In genomic region chr2:101884286-101884685, GRCm38 (mm10) we compare ENCODE assay signal across 16 mouse cellular contexts. TPM values are rescaled to one million over a fixed set of nuclear protein-coding genes. Genes with fewer than 3 reads are reported as not detected.
DNase-seq lines count a peak whose midpoint lies in the region; ATAC-seq and TF ChIP-seq lines count a peak whose summit lies in the region.
"Had no signal": no experiment of that assay in that cellular context is flagged by ENCODE, and none has a peak within 500 bp of the region (broad histone marks: within the 10 kb centered on the region; RNA-seq: fewer than 3 reads in every experiment).

No protein-coding gene starts in this region.

- ATAC-seq in limb, embryonic 14.5 days (ENCODE audit: low FRiP score, low read depth), result no peak
- no peak for ATAC-seq in midbrain, embryonic 13.5 days
- ATAC-seq in forebrain, embryonic 16.5 days, result no peak
- ATAC-seq: intestine, embryonic 16.5 days had no signal

- H3K4me3 ChIP-seq in limb, embryonic 14.5 days (replicated peaks; ENCODE audit: low read length), result no peak overlapping the region
- H3K4me3 ChIP-seq in limb, embryonic 10.5 days, result no peak overlapping the region
- H3K4me3 ChIP-seq in midbrain, embryonic 13.5 days (replicated peaks), result no peak overlapping the region
- no peak overlapping the region for H3K4me3 ChIP-seq in forebrain, embryonic 16.5 days (replicated peaks; ENCODE audit: low read length)
- H3K4me3 ChIP-seq: midbrain, embryonic 12.5 days had no signal

- no peak for TF ChIP-seq POLR2A in limb, embryonic 14.5 days (IDR thresholded peaks at IDR 0.05; ENCODE audit: borderline replicate concordance, extremely low read depth, insufficient read depth, insufficient read length)

- H3K4me1 ChIP-seq in limb, embryonic 14.5 days (ENCODE audit: control insufficient read depth, insufficient read depth, low read length), result peaks cover 7% of the 10 kb centered on the region
- peaks cover 9% of the 10 kb centered on the region for H3K4me1 ChIP-seq in limb, embryonic 10.5 days
- peaks cover 18% of the 10 kb centered on the region for H3K4me1 ChIP-seq in midbrain, embryonic 13.5 days (replicated peaks)
- H3K4me1 ChIP-seq in forebrain, embryonic 16.5 days (replicated peaks; ENCODE audit: control insufficient read depth, insufficient read depth, low read length), result peaks cover 11% of the 10 kb centered on the region

- peak; percentile 25 to 30 for DNase-seq in heart, postnatal 10 days
- no peak for DNase-seq in heart, adult 11 months
- peak; percentile 23 for DNase-seq in limb, embryonic 14.5 days (ENCODE audit: low spot score)
- no peak for DNase-seq in limb, embryonic 10.5 days (ENCODE audit: low spot score)
- peak; percentile 91 for DNase-seq in NIH3T3 (ENCODE audit: low read depth)
- DNase-seq in adrenal gland, postnatal 25 days, result peak; percentile 65
- DNase-seq: cerebellum, adult 8-10 months; embryo, embryonic 11 days; left cerebral cortex, postnatal 4 days; right cerebral cortex, postnatal 25 days; thymus, adult 18-20 months had no signal

- no peaks in the 10 kb centered on the region for H3K27me3 ChIP-seq in limb, embryonic 14.5 days (ENCODE audit: control insufficient read depth, insufficient read depth, low read length)
- H3K27me3 ChIP-seq in limb, embryonic 10.5 days (ENCODE audit: low read depth, poor library complexity, severe bottlenecking), result no peaks in the 10 kb centered on the region
- no peaks in the 10 kb centered on the region for H3K27me3 ChIP-seq in midbrain, embryonic 13.5 days
- no peaks in the 10 kb centered on the region for H3K27me3 ChIP-seq in forebrain, embryonic 16.5 days (replicated peaks; ENCODE audit: control insufficient read depth, insufficient read depth, low read length)

- no peaks in the 10 kb centered on the region for H3K36me3 ChIP-seq in limb, embryonic 14.5 days (ENCODE audit: control insufficient read depth, insufficient read depth, low read length)
- no peaks in the 10 kb centered on the region for H3K36me3 ChIP-seq in limb, embryonic 10.5 days
- H3K36me3 ChIP-seq in midbrain, embryonic 13.5 days, result no peaks in the 10 kb centered on the region
- H3K36me3 ChIP-seq in forebrain, embryonic 16.5 days (ENCODE audit: control insufficient read depth, insufficient read depth), result no peaks in the 10 kb centered on the region
- H3K36me3 ChIP-seq: midbrain, embryonic 12.5 days had no signal

- H3K9ac ChIP-seq in limb, embryonic 14.5 days (ENCODE audit: low read depth, low read length, severe bottlenecking), result no peak overlapping the region
- H3K9ac ChIP-seq in midbrain, embryonic 13.5 days (replicated peaks), result no peak overlapping the region
- no peak overlapping the region for H3K9ac ChIP-seq in forebrain, embryonic 16.5 days (replicated peaks; ENCODE audit: low read depth, low read length)
- H3K9ac ChIP-seq: midbrain, embryonic 12.5 days had no signal

- WGBS in limb, embryonic 14.5 days, result 70% methylated on average over 2 of the region's 2 CpGs
- WGBS in limb, embryonic 10.5 days, result 87% methylated on average over 2 of the region's 2 CpGs
- WGBS in midbrain, embryonic 13.5 days, result 97% methylated on average over 2 of the region's 2 CpGs
- WGBS in forebrain, embryonic 16.5 days, result 83% methylated on average over 2 of the region's 2 CpGs

- H3K4me2 ChIP-seq in limb, embryonic 14.5 days (replicated peaks; ENCODE audit: low read depth, low read length, severe bottlenecking), result no peak overlapping the region
- no peak overlapping the region for H3K4me2 ChIP-seq in midbrain, embryonic 13.5 days (replicated peaks)
- no peak overlapping the region for H3K4me2 ChIP-seq in forebrain, embryonic 16.5 days (ENCODE audit: low read length)
- H3K4me2 ChIP-seq: midbrain, embryonic 12.5 days had no signal

- H3K27ac ChIP-seq in limb, embryonic 14.5 days (replicated peaks; ENCODE audit: low read depth, low read length), result no peak overlapping the region
- no peak overlapping the region for H3K27ac ChIP-seq in limb, embryonic 10.5 days
- H3K27ac ChIP-seq in midbrain, embryonic 13.5 days, result no peak overlapping the region
- no peak overlapping the region for H3K27ac ChIP-seq in forebrain, embryonic 16.5 days (ENCODE audit: low read length)
- H3K27ac ChIP-seq: midbrain, embryonic 12.5 days had no signal

- H3K9me3 ChIP-seq in limb, embryonic 14.5 days (ENCODE audit: control insufficient read depth, low read length), result no peaks in the 10 kb centered on the region
- H3K9me3 ChIP-seq in limb, embryonic 10.5 days (replicated peaks), result no peaks in the 10 kb centered on the region
- no peaks in the 10 kb centered on the region for H3K9me3 ChIP-seq in midbrain, embryonic 13.5 days
- no peaks in the 10 kb centered on the region for H3K9me3 ChIP-seq in forebrain, embryonic 16.5 days (ENCODE audit: control insufficient read depth, low read length)
- H3K9me3 ChIP-seq: G1E; midbrain, embryonic 12.5 days had no signal

- intact Hi-C loops in heart, postnatal 10 days (cut with DNase I), result loop anchor here (1.0 kb wide), 1 partner anchor 11 kb away; no protein-coding TSS in a partner anchor

RNA-seq across cellular contexts. Expression of gene Prr5l, which starts 1.5 kb away (rescaled TPM):
- total RNA-seq in heart, postnatal 10 days (2021), result 1 to 10 TPM; 2.6 to 4.0 TPM
- polyA plus RNA-seq in limb, embryonic 14.5 days (2012; rRNA removed), result 16.4 and 21.8 TPM in 2 replicates
- 27.3 and 29.0 TPM in 2 replicates for polyA plus RNA-seq in limb, embryonic 14.5 days (2014; fragmentation: Nextera tagmentation; extraction: Ambion mirVana)
- 19.5 and 22.4 TPM in 2 replicates for polyA plus RNA-seq in limb, embryonic 10.5 days (2016; fragmentation: Nextera tagmentation; extraction: Ambion mirVana)
- total RNA-seq in adrenal gland, postnatal 25 days (2021), result 5.9 and 6.6 TPM in 2 replicates
- polyA plus RNA-seq in midbrain, embryonic 13.5 days (2015; fragmentation: Nextera tagmentation; extraction: Ambion mirVana), result 7.7 and 9.3 TPM in 2 replicates
- polyA plus RNA-seq in forebrain, embryonic 16.5 days (2015; fragmentation: Nextera tagmentation; extraction: Ambion mirVana), result 5.5 and 6.6 TPM in 2 replicates
- polyA plus RNA-seq: G1E had no signal

RNA-seq across cellular contexts. Expression of gene Commd9, which starts 1.8 kb away (rescaled TPM):
- 10 to 100 TPM; 28.6 to 35.7 TPM for total RNA-seq in heart, postnatal 10 days (2021)
- 114 and 140 TPM in 2 replicates for polyA plus RNA-seq in limb, embryonic 14.5 days (2012; rRNA removed)
- polyA plus RNA-seq in limb, embryonic 14.5 days (2014; fragmentation: Nextera tagmentation; extraction: Ambion mirVana), result 68.8 and 72.7 TPM in 2 replicates
- 60.7 and 62.5 TPM in 2 replicates for polyA plus RNA-seq in limb, embryonic 10.5 days (2016; fragmentation: Nextera tagmentation; extraction: Ambion mirVana)
- 45.3 and 49.6 TPM in 2 replicates for total RNA-seq in adrenal gland, postnatal 25 days (2021)
- 103 and 106 TPM in 2 replicates for polyA plus RNA-seq in midbrain, embryonic 13.5 days (2015; fragmentation: Nextera tagmentation; extraction: Ambion mirVana)
- polyA plus RNA-seq in forebrain, embryonic 16.5 days (2015; fragmentation: Nextera tagmentation; extraction: Ambion mirVana), result 97.4 and 99.3 TPM in 2 replicates

Comparison
In these comparisons a context has a peak if more than half of its experiments do, and no peak if none do; other contexts are left out.
1. DNase-seq: peak in heart, postnatal 10 days (2 of 2), limb, embryonic 14.5 days (single experiment), NIH3T3 (single experiment) and adrenal gland, postnatal 25 days (single experiment); none in heart, adult 11 months (single experiment) and limb, embryonic 10.5 days (single experiment).